9 mouse cellular contexts compared by ENCODE assay signal in the genomic region with DNA sequence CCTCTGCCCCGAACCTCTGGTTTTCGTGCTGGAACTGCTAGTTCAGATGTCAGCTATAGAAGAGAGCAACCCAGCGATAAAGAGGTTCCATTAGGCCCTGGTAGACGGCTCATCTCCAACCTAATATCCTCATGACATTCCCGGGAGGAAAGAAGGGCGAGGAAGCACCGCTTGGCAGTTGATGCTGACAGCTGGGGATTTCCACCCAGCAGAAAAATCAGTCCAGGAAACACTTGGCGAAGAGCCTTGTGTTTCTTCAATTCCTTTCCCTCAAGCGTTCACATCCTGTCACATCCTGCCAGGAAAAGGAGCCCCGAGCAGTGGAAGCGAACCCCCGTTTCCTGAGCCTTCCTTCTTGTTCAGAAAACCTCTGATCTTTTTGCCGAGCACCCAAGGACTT. TPM values are rescaled to one million over a fixed set of nuclear protein-coding genes. Genes with fewer than 3 reads are reported as not detected.
DNase-seq lines count a peak whose midpoint lies in the region; ATAC-seq lines count a peak whose summit lies in the region.
"Had no signal": no experiment of that assay in that cellular context is flagged by ENCODE, and none has a peak within 500 bp of the region (broad histone marks: within the 10 kb centered on the region; RNA-seq: fewer than 3 reads in every experiment).

No protein-coding gene starts in this region.

- no peak overlapping the region for H3K4me3 ChIP-seq in intestine, embryonic 14.5 days (ENCODE audit: low read depth, low read length)
- H3K4me3 ChIP-seq in intestine, embryonic 16.5 days (ENCODE audit: low read length) = no peak overlapping the region
- no peak overlapping the region for H3K4me3 ChIP-seq in kidney, embryonic 16.5 days (ENCODE audit: low read length)
- H3K4me3 ChIP-seq: embryonic facial prominence, embryonic 12.5 days had no signal

- no peak for ATAC-seq in intestine, embryonic 14.5 days (replicated peaks; ENCODE audit: low FRiP score, low TSS enrichment, low read depth)
- ATAC-seq in intestine, embryonic 16.5 days = no peak
- ATAC-seq in kidney, embryonic 16.5 days (ENCODE audit: low FRiP score, low TSS enrichment) = no peak; the same call in 1 of the 2 replicates

- no peaks in the 10 kb centered on the region for H3K36me3 ChIP-seq in intestine, embryonic 14.5 days (ENCODE audit: control insufficient read depth, insufficient read depth, low read length)
- H3K36me3 ChIP-seq in intestine, embryonic 16.5 days (ENCODE audit: control insufficient read depth, insufficient read depth, low read length) = no peaks in the 10 kb centered on the region
- H3K36me3 ChIP-seq in kidney, embryonic 16.5 days (ENCODE audit: insufficient read depth, low read length) = no peaks in the 10 kb centered on the region
- H3K36me3 ChIP-seq: embryonic facial prominence, embryonic 12.5 days had no signal

- 0 out of 2 replicates have a peak, but pooled peaks cover 10% of the 10 kb centered on the region for H3K4me1 ChIP-seq in intestine, embryonic 14.5 days (replicated peaks; ENCODE audit: control insufficient read depth, insufficient read depth, low read length)
- H3K4me1 ChIP-seq in intestine, embryonic 16.5 days (ENCODE audit: control insufficient read depth, insufficient read depth, low read length) = 0 out of 2 replicates have a peak, but pooled peaks cover 3% of the 10 kb centered on the region
- no peaks in the 10 kb centered on the region for H3K4me1 ChIP-seq in kidney, embryonic 16.5 days (ENCODE audit: insufficient read depth, low read length)

- no peaks in the 10 kb centered on the region for H3K9me3 ChIP-seq in intestine, embryonic 14.5 days (ENCODE audit: control insufficient read depth, low read length)
- no peaks in the 10 kb centered on the region for H3K9me3 ChIP-seq in intestine, embryonic 16.5 days (ENCODE audit: control insufficient read depth, low read length)
- H3K9me3 ChIP-seq in kidney, embryonic 16.5 days (ENCODE audit: low read length) = no peaks in the 10 kb centered on the region

- H3K27ac ChIP-seq in intestine, embryonic 14.5 days (ENCODE audit: low read depth) = peak overlapping the region; percentile 51; the same call in 1 of the 2 replicates
- no peak overlapping the region for H3K27ac ChIP-seq in intestine, embryonic 16.5 days (ENCODE audit: low read length)
- H3K27ac ChIP-seq in kidney, embryonic 16.5 days (ENCODE audit: low read length) = peak overlapping the region; percentile 32
- H3K27ac ChIP-seq: embryonic facial prominence, embryonic 12.5 days had no signal

- peak overlapping the region; percentile 2; the same call in 1 of the 2 replicates for H3K4me2 ChIP-seq in intestine, embryonic 14.5 days (ENCODE audit: low read length)
- no peak overlapping the region for H3K4me2 ChIP-seq in intestine, embryonic 16.5 days (ENCODE audit: low read depth, low read length)
- no peak overlapping the region for H3K4me2 ChIP-seq in kidney, embryonic 16.5 days (replicated peaks; ENCODE audit: low read depth, low read length)
- H3K4me2 ChIP-seq: embryonic facial prominence, embryonic 12.5 days had no signal

- peak; percentile 53 for DNase-seq in intestine, embryonic 14.5 days (ENCODE audit: low spot score)
- peak; percentile 64 for DNase-seq in brain, adult 2 months (ENCODE audit: low read depth, low spot score)
- peak; percentile 62 to 78 for DNase-seq in heart, adult 18-20 months
- DNase-seq in lung, postnatal 4 days = peak; percentile 41 to 47
- DNase-seq in embryo, embryonic 11 days = no peak
- DNase-seq in ovary, postnatal 14 days (ENCODE audit: low spot score) = no peak

- 55% methylated on average over 13 of the region's 13 CpGs for WGBS in intestine, embryonic 14.5 days
- WGBS in intestine, embryonic 16.5 days = 61% methylated on average over 13 of the region's 13 CpGs
- WGBS in kidney, embryonic 16.5 days = 52% methylated on average over 13 of the region's 13 CpGs

- H3K9ac ChIP-seq in intestine, embryonic 14.5 days (ENCODE audit: low read length) = no peak overlapping the region
- no peak overlapping the region for H3K9ac ChIP-seq in intestine, embryonic 16.5 days (ENCODE audit: low read depth, low read length)
- H3K9ac ChIP-seq in kidney, embryonic 16.5 days (replicated peaks; ENCODE audit: low read length) = no peak overlapping the region
- H3K9ac ChIP-seq: embryonic facial prominence, embryonic 12.5 days had no signal

- H3K27me3 ChIP-seq in intestine, embryonic 14.5 days (replicated peaks; ENCODE audit: control insufficient read depth, insufficient read depth, low read length) = no peaks in the 10 kb centered on the region
- H3K27me3 ChIP-seq in intestine, embryonic 16.5 days (replicated peaks; ENCODE audit: control insufficient read depth, insufficient read depth, low read length) = no peaks in the 10 kb centered on the region
- H3K27me3 ChIP-seq in kidney, embryonic 16.5 days (ENCODE audit: insufficient read depth, low read length) = no peaks in the 10 kb centered on the region
- H3K27me3 ChIP-seq: embryonic facial prominence, embryonic 12.5 days had no signal

RNA-seq across cellular contexts. Expression of gene Metap2, which starts 22.3 kb away (rescaled TPM):
- polyA plus RNA-seq in intestine, embryonic 14.5 days (2014; fragmentation: Nextera tagmentation; extraction: Ambion mirVana) = 206 and 207 TPM in 2 replicates
- polyA plus RNA-seq in intestine, embryonic 16.5 days (2015; fragmentation: Nextera tagmentation; extraction: Ambion mirVana) = 162 and 169 TPM in 2 replicates
- 100 to 1,000 TPM; 112 to 116 TPM for total RNA-seq in heart, adult 18-20 months (2021)
- 171 and 189 TPM in 2 replicates for polyA plus RNA-seq in kidney, embryonic 16.5 days (2015; fragmentation: Nextera tagmentation; extraction: Ambion mirVana)

Comparison
In these comparisons a context has a peak if more than half of its experiments do, and no peak if none do; other contexts are left out.
1. DNase-seq: peak in intestine, embryonic 14.5 days (single experiment), brain, adult 2 months (single experiment), heart, adult 18-20 months (2 of 2) and lung, postnatal 4 days (2 of 2); none in embryo, embryonic 11 days (single experiment) and ovary, postnatal 14 days (single experiment).